Mouse (Mus musculus) heart, embryonic 14.5 days (tissue): ENCODE measurements at regions not wholly inside any gene's neighbourhood (a gene's known extent, or its start where the extent isn't known, plus 50 kb on each side); places are given as distances from the start of the nearest gene placed in this dataset.

Experiments used
- ATAC-seq: fragments of 200-750 bp; cut with Nextera tagmentation; 2 replicates; pipeline ENCODE4 v1.8.0; 2017; ENCODE audit warnings: low read depth, moderate TSS enrichment; ENCODE audit not compliant: insufficient number of reproducible peaks, insufficient read depth, low FRiP score
- H3K27ac ChIP-seq, 2 experiments: fragments of 200-500 bp in 1 of 2; fragments of 300-500 bp in 1 of 2; sonication (generic) in 1 of 2; replicated peaks in 1 of 2; 2 replicates each; pipeline ENCODE4 v1.5.1; 2012 to 2014; ENCODE audit warnings: low read depth in 2 of 2, low read length in 2 of 2, control low read depth in 1 of 2, mild to moderate bottlenecking in 1 of 2, mixed read lengths in 1 of 2; ENCODE audit not compliant: control insufficient read depth in 1 of 2, insufficient read depth in 1 of 2
- H3K27me3 ChIP-seq: fragments of 300-500 bp; sonication (generic); 2 replicates; pipeline ENCODE4 v1.6.1; 2014; ENCODE audit warnings: mild to moderate bottlenecking, low read length, control low read depth; ENCODE audit not compliant: control insufficient read depth, insufficient read depth
- H3K36me3 ChIP-seq: fragments of 300-500 bp; sonication (generic); 2 replicates; pipeline ENCODE4 v1.6.1; 2014; ENCODE audit warnings: mild to moderate bottlenecking, control low read depth, low read length, mixed read lengths; ENCODE audit not compliant: control insufficient read depth, insufficient read depth
- H3K4me1 ChIP-seq, 2 experiments: fragments of 200-500 bp in 1 of 2; fragments of 300-500 bp in 1 of 2; sonication (generic) in 1 of 2; 2 replicates each; pipeline ENCODE4 v1.6.1; 2012 to 2014; ENCODE audit warnings: low read length in 2 of 2, control low read depth in 1 of 2, mixed read lengths in 1 of 2; ENCODE audit not compliant: control insufficient read depth in 2 of 2, insufficient read depth in 2 of 2
- H3K4me2 ChIP-seq: fragments of 300-500 bp; sonication (generic); 2 replicates; pipeline ENCODE4 v1.6.1; 2014; ENCODE audit warnings: mild to moderate bottlenecking, low read length
- H3K4me3 ChIP-seq, 2 experiments: fragments of 200-500 bp in 1 of 2; fragments of 300-500 bp in 1 of 2; sonication (generic) in 1 of 2; 2 replicates each; pipeline ENCODE4 v1.5.1; 2012 to 2014; ENCODE audit warnings: low read length in 2 of 2, mild to moderate bottlenecking in 2 of 2, control low read depth in 1 of 2, low read depth in 1 of 2, moderate library complexity in 1 of 2; ENCODE audit not compliant: control insufficient read depth in 1 of 2, insufficient read depth in 1 of 2
- H3K9ac ChIP-seq: fragments of 300-500 bp; sonication (generic); 2 replicates; pipeline ENCODE4 v1.6.1; 2014; ENCODE audit warnings: mild to moderate bottlenecking, low read length
- H3K9me3 ChIP-seq: fragments of 300-500 bp; sonication (generic); 2 replicates; pipeline ENCODE4 v1.6.1; 2016; ENCODE audit warnings: low read length, control low read depth; ENCODE audit not compliant: control insufficient read depth
- WGBS: fragments of 180-500 bp; shearing (Covaris S2); extraction: QIAGEN DNeasy Blood & Tissue Kit; methylation state at CpG from one replicate; pipeline ENCODE4 v1.1.7; 2014; 5-methylcytosine and 5-hydroxymethylcytosine counted together

GRCm38 (mm10) chr8:25437178-25437577 lies 613.0 kb upstream of the Adam5 start:
- no peak overlapping the region for H3K4me2 ChIP-seq
- 45% methylated on average over 4 of the region's 4 CpGs for WGBS
- H3K4me3 ChIP-seq: no peak overlapping the region
- H3K36me3 ChIP-seq: no peaks in the 10 kb centered on the region
- H3K27me3 ChIP-seq: no peaks in the 10 kb centered on the region
- H3K4me1 ChIP-seq: peaks cover 9 to 10% of the 10 kb centered on the region in 2 experiments; a peak in 3 of 4 replicates
- no peak for ATAC-seq
- no peak overlapping the region for H3K27ac ChIP-seq
- H3K9ac ChIP-seq: no peak overlapping the region
- no peaks in the 10 kb centered on the region for H3K9me3 ChIP-seq

- H3K27ac ChIP-seq: no peak overlapping the region
- H3K4me2 ChIP-seq: no peak overlapping the region
- ATAC-seq: no peak
- H3K4me1 ChIP-seq: 0 out of 4 replicates have a peak, but pooled peaks cover 2 to 4% of the 10 kb centered on the region in 2 experiments
- WGBS: 24% methylated on average over 5 of the region's 5 CpGs
- H3K4me3 ChIP-seq: no peak overlapping the region
- H3K9ac ChIP-seq: no peak overlapping the region
- H3K36me3 ChIP-seq: no peaks in the 10 kb centered on the region
- no peaks in the 10 kb centered on the region for H3K27me3 ChIP-seq
- H3K9me3 ChIP-seq: peaks cover 7% of the 10 kb centered on the region
These were observed 606.4 kb upstream of the Adam5 start for GRCm38 (mm10) chr8:25430552-25430951.

GRCm38 (mm10) chr8:25429846-25430482 lies 605.8 kb upstream of the Adam5 start:
- no peak overlapping the region for H3K4me2 ChIP-seq
- 0 out of 4 replicates have a peak, but pooled peaks cover 2 to 4% of the 10 kb centered on the region in 2 experiments for H3K4me1 ChIP-seq
- H3K36me3 ChIP-seq: no peaks in the 10 kb centered on the region
- no peak overlapping the region for H3K4me3 ChIP-seq
- 62% methylated on average over 19 of the region's 19 CpGs for WGBS
- ATAC-seq: no peak
- peaks cover 7% of the 10 kb centered on the region for H3K9me3 ChIP-seq
- no peaks in the 10 kb centered on the region for H3K27me3 ChIP-seq
- no peak overlapping the region for H3K9ac ChIP-seq
- no peak overlapping the region for H3K27ac ChIP-seq

GRCm38 (mm10) chr8:25428761-25429160 lies 604.6 kb upstream of the Adam5 start:
- H3K4me2 ChIP-seq: no peak overlapping the region
- H3K4me3 ChIP-seq: no peak overlapping the region
- 73% methylated on average over 2 of the region's 2 CpGs for WGBS
- no peak overlapping the region for H3K27ac ChIP-seq
- no peaks in the 10 kb centered on the region for H3K27me3 ChIP-seq
- no peak overlapping the region for H3K9ac ChIP-seq
- H3K36me3 ChIP-seq: no peaks in the 10 kb centered on the region
- H3K9me3 ChIP-seq: peaks cover 7% of the 10 kb centered on the region
- H3K4me1 ChIP-seq: 0 out of 4 replicates have a peak, but pooled peaks cover 2 to 4% of the 10 kb centered on the region in 2 experiments
- ATAC-seq: no peak

GRCm38 (mm10) chr8:25426207-25426606 lies 602.0 kb upstream of the Adam5 start:
- 31% methylated on average over 1 of the region's 1 CpGs for WGBS
- 0 out of 4 replicates have a peak, but pooled peaks cover 2 to 4% of the 10 kb centered on the region in 2 experiments for H3K4me1 ChIP-seq
- no peak overlapping the region for H3K4me3 ChIP-seq
- H3K36me3 ChIP-seq: no peaks in the 10 kb centered on the region
- no peaks in the 10 kb centered on the region for H3K9me3 ChIP-seq
- no peak overlapping the region for H3K27ac ChIP-seq
- H3K27me3 ChIP-seq: no peaks in the 10 kb centered on the region
- no peak overlapping the region for H3K4me2 ChIP-seq
- ATAC-seq: no peak
- H3K9ac ChIP-seq: no peak overlapping the region

- ATAC-seq: no peak
These were observed 597.3 kb upstream of the Adam5 start for GRCm38 (mm10) chr8:25421478-25421877.

GRCm38 (mm10) chr8:25410536-25410935 lies 586.4 kb upstream of the Adam5 start:
- H3K9ac ChIP-seq: no peak overlapping the region
- WGBS: 88% methylated on average over 5 of the region's 5 CpGs
- no peaks in the 10 kb centered on the region for H3K27me3 ChIP-seq
- H3K27ac ChIP-seq: no peak overlapping the region
- H3K4me1 ChIP-seq: no peaks in the 10 kb centered on the region; a peak in 1 of 4 replicates
- no peaks in the 10 kb centered on the region for H3K36me3 ChIP-seq
- no peak overlapping the region for H3K4me3 ChIP-seq
- no peak for ATAC-seq
- no peaks in the 10 kb centered on the region for H3K9me3 ChIP-seq
- no peak overlapping the region for H3K4me2 ChIP-seq

More at GRCm38 (mm10) chr8:25421478-25421877, 597.3 kb upstream of the Adam5 start:
- Histone ChIP-seq H3K9ac (no peak overlapping the region), H3K9me3 (no peaks in the 10 kb centered on the region), H3K27me3 (no peaks in the 10 kb centered on the region), H3K4me2 (no peak overlapping the region), H3K27ac (no peak overlapping the region), H3K4me1 (no peaks in the 10 kb centered on the region), H3K36me3 (no peaks in the 10 kb centered on the region), H3K4me3 (no peak overlapping the region)
- WGBS: 79% methylated on average over 6 of the region's 6 CpGs

- ATAC-seq: no peak
- Histone ChIP-seq H3K27me3 (no peaks in the 10 kb centered on the region), H3K9ac (no peak overlapping the region), H3K4me1 (no peaks in the 10 kb centered on the region; a peak in 1 of 4 replicates), H3K4me2 (no peak overlapping the region), H3K36me3 (no peaks in the 10 kb centered on the region), H3K27ac (no peak overlapping the region), H3K4me3 (no peak overlapping the region), H3K9me3 (no peaks in the 10 kb centered on the region)
- 90% methylated on average over 5 of the region's 5 CpGs for WGBS
These were observed 583.7 kb upstream of the Adam5 start for GRCm38 (mm10) chr8:25407862-25408261.
